Mouse (Mus musculus) hindlimb bud, embryonic 11.5 days (tissue): ENCODE results near the gene Kdm8.
"Not testable (repeated sequence)": the region's sequence is repeated elsewhere in the genome, so short reads cannot be mapped to it uniquely, and the experiment has no call there.

Source experiments
- DNase-seq: peaks from one replicate; pipeline ENCODE4 v3.0.0-alpha.2; 2012; ENCODE audit warnings: low read depth, low spot score; ENCODE audit errors: extremely low spot score

The Kdm8 gene

DNA sequence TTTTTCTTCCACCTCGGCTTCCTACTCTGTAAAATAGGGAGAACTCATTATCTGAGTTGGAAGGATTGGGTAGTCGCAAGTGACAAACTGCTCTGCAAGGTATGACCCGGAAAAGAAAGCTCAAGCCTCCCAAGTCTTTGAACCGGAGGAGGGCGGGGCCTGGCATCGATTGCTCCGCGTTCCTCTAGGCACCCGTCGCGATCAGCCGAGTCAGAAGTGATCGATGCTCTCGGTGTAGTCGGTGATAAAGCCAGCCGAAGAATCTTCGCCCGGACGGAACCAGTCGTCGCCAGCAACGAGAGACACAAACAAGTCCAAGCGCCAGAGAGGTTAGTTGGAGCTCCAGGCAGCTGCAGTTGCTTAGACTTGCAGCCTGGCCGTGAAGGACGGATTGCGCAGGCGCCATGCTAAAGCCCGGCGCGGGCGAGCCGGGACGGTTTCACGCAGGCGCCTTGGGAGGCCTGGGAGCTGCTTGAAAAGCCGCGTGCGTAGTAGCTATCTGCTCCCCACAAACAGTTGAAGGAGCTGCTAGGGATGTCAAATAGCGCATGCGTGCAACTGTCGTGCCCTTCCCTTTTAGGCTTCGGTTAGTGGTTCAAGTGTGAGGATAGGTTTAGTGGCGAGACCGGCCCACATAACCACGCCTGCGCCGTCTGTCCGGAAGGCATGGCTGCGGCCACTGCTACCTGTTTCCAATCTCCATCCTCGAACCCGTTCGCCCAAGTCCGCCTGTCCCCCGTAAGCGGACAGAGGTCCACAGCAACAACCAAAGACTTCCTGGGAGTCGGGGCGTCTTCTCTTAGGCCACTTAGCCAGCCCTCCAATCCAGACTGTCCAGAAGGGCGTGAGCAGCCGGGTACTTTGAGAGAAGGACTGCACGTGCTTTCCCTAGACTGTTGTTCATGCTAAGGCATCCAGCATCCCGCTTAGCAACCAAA lies at the start of gene Kdm8:
Gene Kdm8, plus strand, starts transcription at position 213 of the 938 bp plus-strand sequence.
- peak; percentile 95 for DNase-seq

DNA sequence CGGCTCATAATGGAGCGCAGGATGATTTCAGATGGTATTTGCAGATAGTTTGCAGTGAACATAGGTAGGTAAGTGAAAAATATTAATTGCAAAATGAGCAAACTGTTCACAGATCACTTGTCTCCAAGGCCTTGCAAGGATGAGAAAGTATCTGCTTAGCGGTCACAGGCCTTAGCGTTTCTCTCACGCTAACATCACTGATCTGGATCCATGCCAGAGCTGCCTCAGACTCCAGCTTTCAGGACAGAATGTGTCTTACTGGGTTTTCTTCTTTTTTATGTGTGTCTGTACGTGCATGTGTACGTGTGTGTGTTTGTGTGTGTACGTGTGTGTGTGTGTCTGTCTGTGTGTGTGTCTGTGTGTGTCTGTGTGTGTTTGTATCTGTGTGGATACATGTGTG lies 46.4 kb upstream of the Kdm8 start:
- no peak for DNase-seq

GRCm38 (mm10) chr7:125398687-125399086 lies 45.8 kb upstream of the Kdm8 start:
- no peak for DNase-seq

DNA sequence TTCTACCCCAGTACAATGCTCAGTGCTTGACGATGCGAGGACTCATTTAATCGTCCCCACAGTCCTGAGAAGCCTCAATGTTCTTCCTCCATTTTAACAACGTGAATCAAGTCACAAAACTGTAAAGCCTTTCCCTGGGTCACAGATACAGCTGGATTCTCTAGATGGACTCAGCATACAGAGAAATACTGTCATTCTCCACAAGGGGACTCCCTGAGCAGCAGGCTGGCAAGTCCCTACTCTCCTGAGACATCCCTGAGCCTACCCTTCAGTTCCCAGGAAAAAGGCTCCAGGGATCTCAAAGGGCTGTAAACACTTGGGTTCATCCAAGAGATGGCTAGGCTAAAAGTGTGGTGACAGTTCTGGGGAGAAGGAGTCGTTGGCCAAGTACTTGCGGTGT lies 37.3 kb upstream of the Kdm8 start:
- no peak for DNase-seq

GRCm38 (mm10) chr7:125415087-125415486 lies 29.4 kb upstream of the Kdm8 start:
- no peak for DNase-seq

- DNase-seq = no peak
Measured at GRCm38 (mm10) chr7:125415776-125416175, 28.7 kb upstream of the Kdm8 start.

GRCm38 (mm10) chr7:125416762-125417161 lies 27.7 kb upstream of the Kdm8 start:
- no peak for DNase-seq

DNA sequence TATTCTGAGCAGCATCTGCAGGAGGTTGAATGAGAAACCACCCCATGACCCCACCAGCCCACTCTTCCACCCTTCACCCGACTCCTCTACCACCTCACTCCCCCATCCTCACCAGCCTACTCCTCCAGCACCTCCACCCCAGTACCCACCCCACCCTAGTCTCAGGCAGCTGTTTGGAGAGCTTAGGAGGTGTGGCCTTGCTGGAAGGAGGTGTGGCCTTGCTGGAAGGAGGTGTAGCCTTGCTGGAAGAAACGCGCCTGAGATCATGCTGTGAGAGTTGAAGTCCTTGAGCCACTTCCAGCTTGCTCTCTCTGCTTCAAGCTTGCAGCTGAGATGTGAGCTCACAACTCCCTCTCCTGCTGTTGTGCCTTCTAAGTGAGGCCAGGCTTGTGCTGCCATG lies 26.1 kb upstream of the Kdm8 start:
- DNase-seq = no peak

DNA sequence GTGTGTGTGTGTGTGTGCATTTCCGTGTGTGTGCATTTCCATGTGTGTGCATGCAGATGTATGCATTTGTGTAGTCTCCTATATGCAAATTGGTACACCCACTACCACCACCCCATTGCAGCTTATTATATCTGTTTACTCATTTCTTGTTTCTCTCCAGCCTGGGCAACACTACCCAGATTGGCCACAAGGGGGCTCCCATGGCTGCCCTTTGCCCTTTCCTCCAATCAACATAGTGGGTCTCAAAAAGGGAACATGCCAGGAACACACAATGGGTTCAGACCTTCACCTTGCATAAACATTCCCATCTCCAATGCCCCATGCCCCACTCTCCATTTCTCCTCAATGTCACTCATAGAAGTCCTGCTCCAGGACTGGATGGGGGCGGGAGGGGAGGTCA lies 24.3 kb upstream of the Kdm8 start:
- no peak for DNase-seq

- DNase-seq = no peak
Measured at GRCm38 (mm10) chr7:125421911-125422310, 22.6 kb upstream of the Kdm8 start.

DNA sequence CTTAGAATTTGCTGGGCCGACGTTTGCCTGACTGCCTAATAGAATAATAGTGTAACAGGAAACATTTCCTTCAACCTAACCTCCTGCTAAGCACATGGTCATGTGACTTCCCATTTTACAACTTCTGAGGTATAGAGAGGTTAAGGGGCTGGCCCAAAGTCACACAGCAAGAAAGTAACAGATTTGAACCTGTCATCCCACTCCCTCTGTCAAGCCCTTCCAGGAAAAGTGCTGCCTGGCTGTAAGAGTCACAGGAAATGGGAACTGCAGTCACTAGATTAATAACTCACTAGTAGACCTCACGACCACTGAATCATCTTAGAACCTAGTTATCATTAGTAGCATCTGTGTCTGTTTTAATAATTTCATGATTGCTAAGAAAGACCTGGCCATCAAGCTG lies 21.4 kb upstream of the Kdm8 start:
- no peak for DNase-seq

DNA sequence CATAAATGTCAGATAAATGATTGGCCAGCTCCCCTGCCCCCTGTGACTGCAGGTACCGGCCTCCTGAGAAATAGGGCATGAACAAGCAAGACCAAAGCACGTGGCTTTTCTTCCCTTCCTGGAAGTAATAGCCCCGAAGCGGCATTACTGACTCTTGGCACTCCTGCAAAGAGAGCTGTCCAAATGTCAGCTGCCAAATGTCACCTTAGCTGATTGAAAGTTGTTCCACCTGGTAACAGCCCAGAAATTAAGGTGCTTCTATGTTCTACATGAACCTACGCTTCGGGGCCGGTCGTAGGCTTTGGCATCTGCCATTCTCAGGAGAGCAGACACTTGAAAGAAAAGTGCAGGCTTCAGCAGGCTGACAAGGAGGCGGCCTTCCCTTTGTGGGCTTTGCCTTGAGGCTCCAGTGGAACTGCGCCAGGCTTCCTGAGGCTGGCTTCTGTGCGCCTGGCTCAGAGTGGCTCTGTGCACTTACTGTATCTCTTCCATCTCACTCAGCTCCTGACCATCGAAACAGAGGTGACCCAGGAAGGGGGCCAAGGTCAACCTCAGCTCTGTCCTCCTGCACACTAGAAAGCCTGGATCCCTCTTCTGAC lies 16.9 kb upstream of the Kdm8 start:
- DNase-seq = no peak

DNA sequence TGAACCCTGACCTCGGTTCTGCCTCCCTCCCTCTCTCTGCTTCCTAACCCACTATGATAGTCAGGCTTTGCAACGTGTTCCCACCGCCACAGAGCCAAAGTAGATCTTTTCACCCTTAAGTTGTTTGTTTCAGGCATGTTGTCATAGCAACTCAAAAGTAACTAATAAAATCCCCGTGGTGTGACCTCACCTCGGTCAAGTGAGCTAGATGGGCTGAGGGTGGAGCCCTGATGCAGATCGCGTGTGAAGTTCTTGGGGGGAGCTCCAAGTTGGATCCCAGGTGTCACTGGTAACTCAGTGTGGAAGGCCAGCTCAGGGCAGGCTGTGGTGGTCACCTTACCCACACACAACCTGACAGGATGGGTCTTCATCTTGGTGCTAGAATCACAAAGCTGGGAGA lies 16.1 kb upstream of the Kdm8 start:
- DNase-seq = no peak

DNA sequence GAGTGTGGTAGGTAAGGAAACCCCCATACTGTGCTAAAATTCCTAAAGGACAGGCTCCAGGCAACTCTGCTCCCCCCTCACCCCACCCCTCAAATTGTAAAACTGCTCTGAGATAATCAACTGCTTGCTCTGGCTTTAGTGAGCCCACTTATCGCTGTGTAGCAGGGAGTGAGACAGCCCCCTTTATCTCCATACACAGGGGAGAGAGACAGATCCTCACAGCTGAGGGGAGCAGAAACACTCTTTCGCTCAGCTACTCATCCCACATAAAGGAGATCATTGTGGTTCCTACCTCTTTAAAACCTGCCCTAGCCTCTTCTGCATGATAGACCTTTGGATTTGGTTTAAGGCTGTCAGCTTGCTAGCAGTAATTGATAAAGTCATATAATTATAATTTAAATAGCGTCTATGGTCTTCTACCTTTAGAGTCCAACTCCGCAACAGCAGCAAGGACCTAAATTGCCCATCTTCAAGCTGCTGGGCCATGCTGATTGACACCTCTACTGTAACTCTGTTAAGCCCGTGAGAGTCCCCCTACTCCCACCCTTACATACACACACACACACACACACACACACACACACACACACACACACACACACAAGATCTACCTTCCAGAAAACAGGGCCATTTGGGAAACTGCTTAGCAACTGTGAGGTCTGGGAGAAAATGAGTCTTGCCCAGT lies 15.5 kb upstream of the Kdm8 start:
- not testable (repeated sequence) for DNase-seq

- DNase-seq = no peak
Measured at GRCm38 (mm10) chr7:125430170-125430842, 14.2 kb upstream of the Kdm8 start.

DNA sequence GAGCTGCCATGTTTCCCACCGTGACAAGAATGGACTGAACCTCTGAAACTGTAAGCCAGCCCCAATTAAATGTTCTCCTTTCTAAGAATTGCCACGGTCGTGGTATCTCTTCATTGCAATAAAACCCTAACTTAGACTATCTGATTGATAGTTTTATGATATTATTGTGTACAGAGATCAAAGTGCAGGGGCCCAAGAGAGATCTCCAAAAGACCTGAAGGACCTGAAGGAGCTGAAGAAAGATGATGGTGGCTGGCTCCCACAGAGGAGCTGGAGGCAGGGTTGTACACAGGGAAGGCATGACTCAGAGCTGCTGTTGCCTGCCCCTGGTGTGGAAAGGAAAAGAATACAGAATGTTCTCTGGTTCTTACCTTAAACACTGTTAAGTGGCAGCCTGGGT lies 10.6 kb upstream of the Kdm8 start:
- no peak for DNase-seq

DNA sequence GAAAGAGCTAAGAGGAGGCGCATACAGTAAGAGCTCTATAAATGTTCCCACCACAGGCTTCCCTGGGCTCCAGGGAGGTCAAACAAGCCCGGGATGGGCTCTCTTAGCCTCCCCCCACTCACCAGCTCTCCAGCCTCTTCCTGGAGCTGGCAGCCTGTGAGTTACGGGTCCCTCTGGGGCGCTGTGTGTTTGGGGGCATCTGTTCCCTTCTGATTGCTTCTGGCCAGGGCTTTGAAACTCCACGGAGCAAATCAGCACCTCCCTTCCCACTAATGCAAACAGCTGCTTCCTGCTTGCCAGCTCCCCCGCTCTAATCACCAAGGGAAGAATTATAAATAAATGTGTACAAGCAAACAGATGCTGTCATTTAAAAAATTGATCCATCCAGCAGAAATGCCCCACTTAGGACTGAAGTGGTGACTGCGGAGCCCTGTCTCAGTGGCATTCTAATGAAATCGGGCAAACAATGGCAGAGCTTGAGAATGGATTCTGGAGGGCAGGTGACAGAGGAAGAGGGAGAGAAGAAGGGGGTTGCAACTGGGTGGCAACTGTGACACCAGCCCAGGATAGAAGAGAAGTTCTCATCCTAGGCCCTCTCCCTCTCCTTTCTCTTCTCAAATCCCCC lies 9.7 kb upstream of the Kdm8 start:
- no peak for DNase-seq

DNA sequence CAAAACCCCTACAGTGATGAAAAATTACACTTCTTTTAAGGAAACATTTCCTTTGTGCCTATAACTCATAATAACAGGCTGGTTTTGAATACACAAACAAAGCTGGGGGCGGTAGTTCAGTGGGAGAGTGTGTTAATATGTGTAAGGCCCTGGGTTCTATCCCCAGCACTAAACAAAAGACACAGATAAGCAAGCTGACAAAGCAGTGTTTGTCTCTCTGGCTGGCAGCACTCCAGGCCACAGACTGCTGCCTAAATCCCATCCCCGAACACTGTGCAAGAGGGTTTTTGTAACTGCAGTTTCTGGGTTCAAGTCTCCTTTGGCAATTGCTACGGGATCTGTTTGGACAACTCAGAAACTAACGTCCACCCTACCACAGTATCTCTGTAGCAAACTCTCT lies 2.2 kb upstream of the Kdm8 start:
- DNase-seq = no peak

GRCm38 (mm10) chr7:125444076-125444463 lies 406 bp upstream of the Kdm8 start:
- no peak for DNase-seq

- DNase-seq = no peak
Measured at GRCm38 (mm10) chr7:125450678-125451077, 6.2 kb downstream of the Kdm8 start.

GRCm38 (mm10) chr7:125451078-125451477 lies 6.6 kb downstream of the Kdm8 start:
- DNase-seq = no peak
